Mouse (Mus musculus) heart, adult 2 months (tissue): Measurements from ENCODE around the gene Snrnp35.

ENCODE experiments used
- EP300 ChIP-seq: fragments of 200-500 bp; IDR thresholded peaks from 2 replicates; pipeline ENCODE4 v1.6.1; 2011; ENCODE audit warnings: low read depth, low read length, control low read depth; ENCODE audit not compliant: insufficient read depth
- POLR2A ChIP-seq: fragments of 200-500 bp; IDR thresholded peaks from 2 replicates; pipeline ENCODE4 v1.6.1; 2011; ENCODE audit warnings: mild to moderate bottlenecking, low read depth, low read length, control low read depth; ENCODE audit not compliant: insufficient read depth

- TF ChIP-seq POLR2A (no peak), EP300 (no peak)
Measured at GRCm38 (mm10) chr5:124488885-124489284, 6.0 kb downstream of the Snrnp35 start.
